Mouse (Mus musculus): Measurements from ENCODE around the gene Bace2. TPM values are rescaled to one million over a fixed set of nuclear protein-coding genes. Genes with fewer than 3 reads are reported as not detected.

Bace2 gene
- total and polyA plus RNA-seq, 3 experiments, result 4.8 to 16.9 (median 15.8) TPM

GRCm38 (mm10) chr16:97357188-97357821, 763 bp downstream of the Bace2 start:
- intact Hi-C loops (cut with DNase I), result loop anchor here (5.0 kb wide), 2 partner anchors 35 to 60 kb away; no protein-coding TSS in a partner anchor
- H3K4me3 ChIP-seq, result peak overlapping the region; percentile 82
- peaks cover 4% of the 10 kb centered on the region for H3K4me1 ChIP-seq (ENCODE audit: control insufficient read depth, insufficient read depth, low read length)
- H3K36me3 ChIP-seq (ENCODE audit: control insufficient read depth, insufficient read depth, low read length), result no peaks in the 10 kb centered on the region
- under 1% methylated on average over 25 of the region's 25 CpGs for WGBS
- peak; percentile 66 to 73 for DNase-seq
- peak overlapping the region; percentile 79 for H3K9ac ChIP-seq (ENCODE audit: low read depth, low read length)
- H3K79me2 ChIP-seq (replicated peaks; ENCODE audit: control insufficient read depth, insufficient read depth, low read length), result no peaks in the 10 kb centered on the region
- H3K27ac ChIP-seq, result peak overlapping the region; percentile 48
- H3K27me3 ChIP-seq (ENCODE audit: control insufficient read depth, insufficient read depth, low read length), result no peaks in the 10 kb centered on the region
- TF ChIP-seq CTCF (IDR thresholded peaks at IDR 0.05) (no peak), EP300 (IDR thresholded peaks at IDR 0.05; ENCODE audit: insufficient read depth, low read depth, low read length) (0 out of 2 replicates have a peak, but pooled peaks have one; percentile 25), POLR2A (IDR thresholded peaks at IDR 0.05; ENCODE audit: insufficient read depth, low read depth, low read length) (no peak)

GRCm38 (mm10) chr16:97362231-97362888, 5.8 kb downstream of the Bace2 start:
- DNase-seq, result peak in 1 of 2 experiments; percentile 9
- WGBS, result 31% methylated on average over 8 of the region's 8 CpGs
- no peak overlapping the region for H3K9ac ChIP-seq (ENCODE audit: low read depth, low read length)
- peaks cover 4% of the 10 kb centered on the region for H3K4me1 ChIP-seq (ENCODE audit: control insufficient read depth, insufficient read depth, low read length)
- no peak overlapping the region for H3K4me3 ChIP-seq
- no peaks in the 10 kb centered on the region for H3K79me2 ChIP-seq (replicated peaks; ENCODE audit: control insufficient read depth, insufficient read depth, low read length)
- intact Hi-C loops (cut with DNase I), result no loop called here
- no peaks in the 10 kb centered on the region for H3K36me3 ChIP-seq (ENCODE audit: control insufficient read depth, insufficient read depth, low read length)
- no peaks in the 10 kb centered on the region for H3K27me3 ChIP-seq (ENCODE audit: control insufficient read depth, insufficient read depth, low read length)
- no peak for TF ChIP-seq CTCF (IDR thresholded peaks at IDR 0.05)
- 0 out of 2 replicates have a peak, but pooled peaks have one; percentile 17 for TF ChIP-seq EP300 (IDR thresholded peaks at IDR 0.05; ENCODE audit: insufficient read depth, low read depth, low read length)
- no peak overlapping the region for H3K27ac ChIP-seq

GRCm38 (mm10) chr16:97366141-97366540, 9.6 kb downstream of the Bace2 start:
- Histone ChIP-seq H3K9ac (ENCODE audit: low read depth, low read length) (no peak overlapping the region), H3K4me3 (no peak overlapping the region), H3K36me3 (ENCODE audit: control insufficient read depth, insufficient read depth, low read length) (no peaks in the 10 kb centered on the region), H3K4me1 (ENCODE audit: control insufficient read depth, insufficient read depth, low read length) (peaks cover 2% of the 10 kb centered on the region), H3K27ac (no peak overlapping the region), H3K27me3 (ENCODE audit: control insufficient read depth, insufficient read depth, low read length) (no peaks in the 10 kb centered on the region), H3K79me2 (replicated peaks; ENCODE audit: control insufficient read depth, insufficient read depth, low read length) (no peaks in the 10 kb centered on the region)
- DNase-seq, result no peak
- no peak for TF ChIP-seq EP300 (IDR thresholded peaks at IDR 0.05; ENCODE audit: insufficient read depth, low read depth, low read length)
- no peak for TF ChIP-seq CTCF (IDR thresholded peaks at IDR 0.05)
- TF ChIP-seq POLR2A (IDR thresholded peaks at IDR 0.05; ENCODE audit: insufficient read depth, low read depth, low read length), result no peak
- intact Hi-C loops (cut with DNase I), result no loop called here
- 55% methylated on average over 2 of the region's 2 CpGs for WGBS

- no peak overlapping the region for H3K9ac ChIP-seq (ENCODE audit: low read depth, low read length)
- intact Hi-C loops (cut with DNase I), result no loop called here
- DNase-seq, result no peak
- no peaks in the 10 kb centered on the region for H3K79me2 ChIP-seq (replicated peaks; ENCODE audit: control insufficient read depth, insufficient read depth, low read length)
- WGBS, result 70% methylated on average over 4 of the region's 4 CpGs
- H3K4me3 ChIP-seq, result no peak overlapping the region
- TF ChIP-seq EP300 (IDR thresholded peaks at IDR 0.05; ENCODE audit: insufficient read depth, low read depth, low read length), result no peak
- TF ChIP-seq CTCF (IDR thresholded peaks at IDR 0.05), result no peak
- no peak for TF ChIP-seq POLR2A (IDR thresholded peaks at IDR 0.05; ENCODE audit: insufficient read depth, low read depth, low read length)
- H3K4me1 ChIP-seq (ENCODE audit: control insufficient read depth, insufficient read depth, low read length), result no peaks in the 10 kb centered on the region
- H3K27ac ChIP-seq, result no peak overlapping the region
- no peaks in the 10 kb centered on the region for H3K36me3 ChIP-seq (ENCODE audit: control insufficient read depth, insufficient read depth, low read length)
- H3K27me3 ChIP-seq (ENCODE audit: control insufficient read depth, insufficient read depth, low read length), result no peaks in the 10 kb centered on the region
Measured at GRCm38 (mm10) chr16:97370258-97370657, 13.7 kb downstream of the Bace2 start.

- Histone ChIP-seq H3K79me2 (replicated peaks; ENCODE audit: control insufficient read depth, insufficient read depth, low read length) (no peaks in the 10 kb centered on the region), H3K27ac (no peak overlapping the region), H3K27me3 (ENCODE audit: control insufficient read depth, insufficient read depth, low read length) (no peaks in the 10 kb centered on the region), H3K9ac (ENCODE audit: low read depth, low read length) (no peak overlapping the region), H3K4me1 (ENCODE audit: control insufficient read depth, insufficient read depth, low read length) (peaks cover 5% of the 10 kb centered on the region), H3K36me3 (ENCODE audit: control insufficient read depth, insufficient read depth, low read length) (no peaks in the 10 kb centered on the region), H3K4me3 (no peak overlapping the region)
- no peak for DNase-seq
- intact Hi-C loops (cut with DNase I), result no loop called here
- TF ChIP-seq POLR2A (IDR thresholded peaks at IDR 0.05; ENCODE audit: insufficient read depth, low read depth, low read length) (no peak), CTCF (IDR thresholded peaks at IDR 0.05) (no peak), EP300 (IDR thresholded peaks at IDR 0.05; ENCODE audit: insufficient read depth, low read depth, low read length) (no peak)
- 33% methylated on average over 2 of the region's 2 CpGs for WGBS
Measured at GRCm38 (mm10) chr16:97387955-97388354, 31.4 kb downstream of the Bace2 start.

GRCm38 (mm10) chr16:97391289-97391688, 34.7 kb downstream of the Bace2 start:
- H3K36me3 ChIP-seq (ENCODE audit: control insufficient read depth, insufficient read depth, low read length), result no peaks in the 10 kb centered on the region
- H3K4me1 ChIP-seq (ENCODE audit: control insufficient read depth, insufficient read depth, low read length), result peaks cover 5% of the 10 kb centered on the region
- DNase-seq, result peak in 1 of 2 experiments; percentile 31

More at GRCm38 (mm10) chr16:97391289-97391688, 34.7 kb downstream of the Bace2 start:
- H3K4me3 ChIP-seq, result no peak overlapping the region
- H3K79me2 ChIP-seq (replicated peaks; ENCODE audit: control insufficient read depth, insufficient read depth, low read length), result no peaks in the 10 kb centered on the region
- TF ChIP-seq EP300 (IDR thresholded peaks at IDR 0.05; ENCODE audit: insufficient read depth, low read depth, low read length), result no peak
- TF ChIP-seq CTCF (IDR thresholded peaks at IDR 0.05), result no peak
- TF ChIP-seq POLR2A (IDR thresholded peaks at IDR 0.05; ENCODE audit: insufficient read depth, low read depth, low read length), result no peak
- WGBS, result 10% methylated on average over 2 of the region's 2 CpGs
- no peak overlapping the region for H3K9ac ChIP-seq (ENCODE audit: low read depth, low read length)
- intact Hi-C loops (cut with DNase I), result loop anchor here (5.0 kb wide), 1 partner anchor 34 kb away; the partner anchor contains the start of gene Bace2
- H3K27ac ChIP-seq, result no peak overlapping the region
- H3K27me3 ChIP-seq (ENCODE audit: control insufficient read depth, insufficient read depth, low read length), result no peaks in the 10 kb centered on the region

Measured in heart, adult 2 months (tissue).